Mouse (Mus musculus) kidney, adult 10 weeks (tissue): ENCODE measurements around the gene Foxa2. TPM values are rescaled to one million over a fixed set of nuclear protein-coding genes. Genes with fewer than 3 reads are reported as not detected.

Experiments used
- polyA plus RNA-seq: library from polyadenylated mRNA; stranded (reverse); fragments of 350-450 nt; fragmentation: Illumina TruSeq; extraction: RNeasy Lipid Tissue Mini Kit (QIAGEN cat#74804); gene quantifications from one replicate; pipeline ENCODE4 v1.2.3, GENCODE M21; 2014; ENCODE audit warnings: low read depth, low replicate concordance

The Foxa2 gene
- not detected for polyA plus RNA-seq

GRCm38 (mm10) chr2:148046799-148047165, at the start of gene Foxa2:
TSS of gene Foxa2 (minus strand) at chr2:148046969.

